In the genomic region with DNA sequence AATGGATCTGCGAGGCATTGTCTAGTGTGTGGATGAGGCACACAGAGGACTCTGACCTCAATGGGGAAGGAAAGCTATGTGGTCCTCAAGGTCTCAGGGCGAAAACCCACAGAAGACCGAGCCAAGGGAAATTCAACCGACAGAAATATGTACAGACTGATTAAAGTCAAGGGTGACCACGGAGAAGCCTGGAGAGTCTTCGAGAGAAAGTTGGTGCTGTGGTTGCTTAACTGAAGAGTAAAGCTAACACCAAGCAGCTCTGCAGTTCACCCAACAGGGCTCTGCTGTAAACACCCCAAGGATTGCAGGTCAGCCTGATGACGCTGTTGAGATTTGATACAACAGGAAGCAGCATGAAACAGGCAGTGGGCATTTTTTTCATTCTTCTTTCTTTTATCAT, we compare ENCODE assay signal across 16 mouse cellular contexts. TPM values are rescaled to one million over a fixed set of nuclear protein-coding genes. Genes with fewer than 3 reads are reported as not detected.
DNase-seq lines count a peak whose midpoint lies in the region; ATAC-seq and TF ChIP-seq lines count a peak whose summit lies in the region.
"Had no signal": no experiment of that assay in that cellular context is flagged by ENCODE, and none has a peak within 500 bp of the region (broad histone marks: within the 10 kb centered on the region; RNA-seq: fewer than 3 reads in every experiment).

No protein-coding gene starts in this region.

- H3K9me3 ChIP-seq in embryonic facial prominence, embryonic 14.5 days (ENCODE audit: control insufficient read depth, low read length) = peaks cover 9% of the 10 kb centered on the region; the same call in 1 of the 2 replicates
- no peaks in the 10 kb centered on the region for H3K9me3 ChIP-seq in embryonic facial prominence, embryonic 10.5 days
- H3K9me3 ChIP-seq in lung, postnatal 0 days (ENCODE audit: low read length) = no peaks in the 10 kb centered on the region
- H3K9me3 ChIP-seq: hindbrain, embryonic 15.5 days; midbrain, embryonic 10.5 days had no signal

- 76% methylated on average over 7 of the region's 7 CpGs for WGBS in embryonic facial prominence, embryonic 14.5 days
- WGBS in embryonic facial prominence, embryonic 10.5 days = 88% methylated on average over 7 of the region's 7 CpGs
- WGBS in lung, postnatal 0 days = 38% methylated on average over 7 of the region's 7 CpGs

- no peaks in the 10 kb centered on the region for H3K27me3 ChIP-seq in embryonic facial prominence, embryonic 14.5 days (replicated peaks; ENCODE audit: control insufficient read depth, insufficient read depth, low read length)
- no peaks in the 10 kb centered on the region for H3K27me3 ChIP-seq in embryonic facial prominence, embryonic 10.5 days (replicated peaks; ENCODE audit: low read depth, poor library complexity, severe bottlenecking)
- H3K27me3 ChIP-seq in lung, postnatal 0 days (replicated peaks; ENCODE audit: insufficient read depth, low read length) = no peaks in the 10 kb centered on the region
- no peaks in the 10 kb centered on the region for H3K27me3 ChIP-seq in splenic B cell, adult 2 months (ENCODE audit: control insufficient read depth, insufficient read depth, low read length, poor library complexity, severe bottlenecking)
- H3K27me3 ChIP-seq: embryonic facial prominence, embryonic 13.5 days; hindbrain, embryonic 15.5 days had no signal

- H3K4me1 ChIP-seq in embryonic facial prominence, embryonic 14.5 days (ENCODE audit: control insufficient read depth, insufficient read depth, low read length) = peaks cover 8% of the 10 kb centered on the region
- H3K4me1 ChIP-seq in embryonic facial prominence, embryonic 10.5 days = no peaks in the 10 kb centered on the region
- peaks cover 13% of the 10 kb centered on the region; the same call in 1 of the 2 replicates for H3K4me1 ChIP-seq in lung, postnatal 0 days (ENCODE audit: insufficient read depth, low read depth, low read length)
- H3K4me1 ChIP-seq: hindbrain, embryonic 15.5 days; midbrain, embryonic 10.5 days had no signal

- no peak for ATAC-seq in embryonic facial prominence, embryonic 14.5 days (ENCODE audit: low read depth)
- peak; percentile 79 for ATAC-seq in lung, postnatal 0 days
- ATAC-seq: forebrain, embryonic 16.5 days had no signal

- no peak overlapping the region for H3K4me3 ChIP-seq in embryonic facial prominence, embryonic 14.5 days (ENCODE audit: low read depth, low read length)
- H3K4me3 ChIP-seq in embryonic facial prominence, embryonic 10.5 days = no peak overlapping the region
- H3K4me3 ChIP-seq in lung, postnatal 0 days (ENCODE audit: low read depth, low read length) = no peak overlapping the region
- H3K4me3 ChIP-seq: embryonic facial prominence, embryonic 13.5 days; hindbrain, embryonic 15.5 days; midbrain, embryonic 10.5 days had no signal

- DNase-seq in embryonic facial prominence, embryonic 14.5 days (ENCODE audit: low spot score) = peak; percentile 33
- DNase-seq in embryonic facial prominence, embryonic 10.5 days (ENCODE audit: low spot score) = no peak
- DNase-seq in lung, postnatal 0 days (ENCODE audit: low spot score) = peak; percentile 80
- no peak for DNase-seq in lung, postnatal 10 days
- peak; percentile 38 for DNase-seq in lung, postnatal 25 days (ENCODE audit: low spot score)
- peak; percentile 40 for DNase-seq in splenic B cell, adult 2 months (ENCODE audit: low read depth, low spot score)
- no peak for DNase-seq in right cerebral cortex, postnatal 36 days (ENCODE audit: low spot score in 2 of 2)
- DNase-seq in adrenal gland, postnatal 10 days = no peak
- DNase-seq: cerebellum, postnatal 10 days; gastrocnemius, postnatal 25 days; kidney, adult 8-10 months had no signal

- no peak for TF ChIP-seq CTCF in lung, postnatal 0 days (IDR thresholded peaks at IDR 0.05)

- TF ChIP-seq EP300 in lung, postnatal 0 days (IDR thresholded peaks at IDR 0.05) = no peak

- H3K27ac ChIP-seq in embryonic facial prominence, embryonic 14.5 days (replicated peaks; ENCODE audit: low read depth, low read length) = no peak overlapping the region
- H3K27ac ChIP-seq in embryonic facial prominence, embryonic 10.5 days (replicated peaks) = no peak overlapping the region
- H3K27ac ChIP-seq in lung, postnatal 0 days (ENCODE audit: low read length) = peak overlapping the region; percentile 54
- H3K27ac ChIP-seq: embryonic facial prominence, embryonic 13.5 days; hindbrain, embryonic 15.5 days; midbrain, embryonic 10.5 days had no signal

- H3K9ac ChIP-seq in embryonic facial prominence, embryonic 14.5 days (ENCODE audit: low read depth, low read length) = no peak overlapping the region
- no peak overlapping the region for H3K9ac ChIP-seq in lung, postnatal 0 days (replicated peaks; ENCODE audit: low read depth)
- H3K9ac ChIP-seq: embryonic facial prominence, embryonic 13.5 days; hindbrain, embryonic 15.5 days had no signal

- no peak overlapping the region for H3K4me2 ChIP-seq in embryonic facial prominence, embryonic 14.5 days (ENCODE audit: low read depth, low read length)
- H3K4me2 ChIP-seq in lung, postnatal 0 days (replicated peaks; ENCODE audit: low read depth, low read length) = 0 out of 2 replicates have a peak overlapping the region, but pooled peaks have one; percentile 1
- H3K4me2 ChIP-seq: embryonic facial prominence, embryonic 13.5 days; hindbrain, embryonic 15.5 days had no signal

- H3K36me3 ChIP-seq in embryonic facial prominence, embryonic 14.5 days (ENCODE audit: control insufficient read depth, insufficient read depth, low read length) = peaks cover 31% of the 10 kb centered on the region
- 0 out of 2 replicates have a peak, but pooled peaks cover 4% of the 10 kb centered on the region for H3K36me3 ChIP-seq in embryonic facial prominence, embryonic 10.5 days (replicated peaks)
- peaks cover 4% of the 10 kb centered on the region; the same call in 1 of the 2 replicates for H3K36me3 ChIP-seq in lung, postnatal 0 days (ENCODE audit: insufficient read depth, low read length)
- H3K36me3 ChIP-seq in splenic B cell, adult 2 months (ENCODE audit: control insufficient read depth, insufficient read depth, low read length, poor library complexity, severe bottlenecking) = peaks cover 2% of the 10 kb centered on the region
- H3K36me3 ChIP-seq: hindbrain, embryonic 15.5 days; midbrain, embryonic 10.5 days had no signal

RNA-seq across cellular contexts. Expression of a gene that starts 14.3 kb away (rescaled TPM):
- polyA plus RNA-seq in embryonic facial prominence, embryonic 14.5 days (2014; fragmentation: Nextera tagmentation; extraction: Ambion mirVana) = 49.7 and 53.0 TPM in 2 replicates
- 8.6 and 9.2 TPM in 2 replicates for polyA plus RNA-seq in embryonic facial prominence, embryonic 10.5 days (2016; fragmentation: Nextera tagmentation; extraction: Ambion mirVana)
- polyA plus RNA-seq in lung, postnatal 0 days (2015; fragmentation: Nextera tagmentation; extraction: Ambion mirVana) = 62.2 and 68.0 TPM in 2 replicates
- total RNA-seq in adrenal gland, postnatal 10 days (2021) = 10 to 100 TPM; 65.0 to 70.8 TPM
- total RNA-seq: MEL had no signal

Comparison
In these comparisons a context has a peak if more than half of its experiments do, and no peak if none do; other contexts are left out.
1. DNase-seq: peak in embryonic facial prominence, embryonic 14.5 days (single experiment), lung, postnatal 0 days (single experiment), lung, postnatal 25 days (single experiment) and splenic B cell, adult 2 months (single experiment); none in embryonic facial prominence, embryonic 10.5 days (single experiment), lung, postnatal 10 days (single experiment), right cerebral cortex, postnatal 36 days (0 of 2) and adrenal gland, postnatal 10 days (single experiment).